Mouse (Mus musculus): ENCODE measurements around the gene Samd4b. TPM values are rescaled to one million over a fixed set of nuclear protein-coding genes. Genes with fewer than 3 reads are reported as not detected.

The Samd4b gene
- polyA plus RNA-seq (2014; fragmentation: Illumina TruSeq; extraction: RNeasy Lipid Tissue Mini Kit (QIAGEN cat#74804)) = 23.7 TPM

DNA sequence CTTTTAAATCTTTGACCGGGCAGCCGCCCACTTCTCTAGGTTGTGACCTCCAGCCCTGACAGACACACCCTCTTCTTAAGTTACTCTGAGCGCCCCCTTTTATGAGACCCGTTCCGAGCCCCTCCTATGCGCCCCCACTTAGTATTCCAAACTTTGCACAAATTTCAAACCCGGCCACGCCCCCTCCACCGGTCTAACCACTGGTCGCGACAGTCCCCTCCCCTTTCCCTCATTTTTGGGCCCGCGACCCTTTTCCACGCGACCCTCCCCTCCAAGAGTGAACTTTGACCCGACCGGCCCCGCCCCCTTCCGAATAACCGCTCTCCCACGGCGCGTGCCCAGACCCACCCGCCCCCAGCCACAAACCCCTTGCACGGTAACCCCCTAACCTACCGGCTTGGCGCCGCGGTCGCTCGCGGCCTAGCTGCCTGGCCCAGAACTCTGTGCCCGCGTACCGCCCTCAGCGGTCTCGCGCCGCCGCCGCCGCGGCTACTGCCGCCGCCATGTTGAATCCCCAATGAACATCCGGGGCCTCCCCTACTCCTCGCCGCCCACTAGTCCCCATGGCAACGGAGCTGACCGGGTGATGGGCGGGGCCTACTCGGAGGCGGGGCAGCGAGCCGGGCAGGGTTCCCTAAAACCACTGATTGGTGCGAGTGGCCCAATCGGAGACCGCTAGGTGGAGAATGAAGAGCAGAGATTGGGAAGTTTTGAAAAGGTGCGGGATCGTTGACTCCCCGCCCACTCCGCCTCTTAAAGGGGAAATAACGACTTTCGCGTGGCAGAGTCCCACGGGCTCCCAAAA, at the start of gene Samd4b, which contains the start of gene Pak4:
Gene Samd4b (minus strand): TSS at position 503 of the 805 bp plus-strand sequence.
Gene Pak4 (minus strand): TSS at position 544 of the 805 bp plus-strand sequence.

DNA sequence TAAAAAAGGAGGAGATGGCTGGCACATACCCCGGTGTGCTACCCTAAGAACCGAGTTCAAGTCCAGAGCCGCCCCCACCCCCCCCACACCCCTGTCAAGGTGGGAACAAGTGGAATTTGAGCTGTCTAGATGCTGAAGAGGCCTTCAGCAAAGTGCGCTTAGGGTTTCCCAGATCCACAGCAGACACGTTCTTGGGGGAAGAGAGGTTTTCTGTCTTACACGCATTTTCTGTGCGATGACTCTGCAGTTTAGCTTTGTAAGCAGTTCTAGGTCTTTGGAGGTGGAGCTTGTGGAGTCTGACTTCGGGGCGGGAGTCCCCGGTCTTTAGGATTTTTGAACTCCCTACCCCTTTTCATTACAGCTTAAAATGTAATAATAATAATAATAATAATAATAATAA, 33.1 kb upstream of the Samd4b start, which contains the start of gene Acp7:
Gene Acp7 (minus strand): TSS at position 260 of the 400 bp plus-strand sequence.

DNA sequence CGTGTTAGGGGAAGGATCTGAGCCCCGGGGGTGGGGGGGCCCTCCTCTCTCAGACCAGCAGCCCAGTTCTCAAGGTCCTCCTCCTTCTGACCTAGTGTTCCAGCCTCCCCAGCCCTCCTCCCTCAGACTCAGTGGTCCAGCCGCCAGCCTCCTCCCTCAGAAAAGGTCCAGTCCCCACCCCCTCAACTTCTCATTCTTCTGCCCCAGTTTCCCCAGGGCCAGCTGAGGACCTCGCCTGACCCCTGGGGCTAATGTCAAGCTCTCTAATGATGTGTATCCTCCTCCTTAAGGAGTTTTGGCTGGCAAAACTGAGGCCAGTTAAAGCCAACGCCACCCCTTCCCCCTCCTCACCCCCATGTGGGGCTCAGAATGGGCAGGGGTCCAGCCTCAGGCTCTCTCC, 50.8 kb downstream of the Samd4b start, which contains the start of gene Nccrp1:
Gene Nccrp1 (minus strand): TSS at position 101 of the 400 bp plus-strand sequence.

DNA sequence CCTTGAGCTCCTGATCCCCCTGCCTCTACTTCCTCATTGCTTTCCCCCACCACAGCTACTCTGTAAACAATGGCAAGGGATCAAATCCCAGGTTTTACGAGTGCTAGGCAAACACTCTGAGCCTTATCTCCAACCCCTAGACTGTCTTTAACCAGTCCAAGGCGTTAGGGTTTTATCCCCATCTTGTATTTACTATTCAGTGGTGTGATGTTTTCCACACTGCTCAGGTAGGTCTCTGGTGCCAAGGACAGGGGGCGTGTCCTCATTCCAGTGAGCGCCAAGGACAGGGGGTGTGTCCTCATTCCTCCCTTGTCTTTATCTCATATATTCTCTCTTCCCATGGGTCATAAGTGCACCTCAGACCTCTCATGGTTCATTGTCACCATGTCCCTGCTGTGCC, 57.4 kb downstream of the Samd4b start, which contains the start of gene Sycn:
Gene Sycn (plus strand): TSS at position 360 of the 400 bp plus-strand sequence.

DNA sequence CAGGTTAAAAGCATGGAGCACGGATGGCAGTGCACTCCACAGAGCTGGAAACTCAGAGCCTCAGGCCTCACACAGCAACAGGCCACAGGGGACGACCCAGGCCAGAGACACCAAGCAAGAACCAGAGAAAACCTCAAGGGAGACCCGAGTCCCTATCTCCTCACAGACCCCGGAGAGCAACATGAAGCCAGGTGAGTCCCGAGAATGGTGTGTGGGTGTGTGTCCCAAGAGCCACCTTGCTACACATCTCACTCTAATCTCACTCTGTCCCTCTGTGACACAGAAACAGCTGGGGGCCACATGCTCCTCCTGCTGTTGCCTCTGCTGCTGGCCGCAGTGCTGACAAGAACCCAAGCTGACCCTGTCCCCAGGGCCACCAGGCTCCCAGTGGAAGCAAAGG, 75.4 kb downstream of the Samd4b start, which contains the start of gene Ifnl3:
Gene Ifnl3 (plus strand): TSS at position 301 of the 400 bp plus-strand sequence.

DNA sequence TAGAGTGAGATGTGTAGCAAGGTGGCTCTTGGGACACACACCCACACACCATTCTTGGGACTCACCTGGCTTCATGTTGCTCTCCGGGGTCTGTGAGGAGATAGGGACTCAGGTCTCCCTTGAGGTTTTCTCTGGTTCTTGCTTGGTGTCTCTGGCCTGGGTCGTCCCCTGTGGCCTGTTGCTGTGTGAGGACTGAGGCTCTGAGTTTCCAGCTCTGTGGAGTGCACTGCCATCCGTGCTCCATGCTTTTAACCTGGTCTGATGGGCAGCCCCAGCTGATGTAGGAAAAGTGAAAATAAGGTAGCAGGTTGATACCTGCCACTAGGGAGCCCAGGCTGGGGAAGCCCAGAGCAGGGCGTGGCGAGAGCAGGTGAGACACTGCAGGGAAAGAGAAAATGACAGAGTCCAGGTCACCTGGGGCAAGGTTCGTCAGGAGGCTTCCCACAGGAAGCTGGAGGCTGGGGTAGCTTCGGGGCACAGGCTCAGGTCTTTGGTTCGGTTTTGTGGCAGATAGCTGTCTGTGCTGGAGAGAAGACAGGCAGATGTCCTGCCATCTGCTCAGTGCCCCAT, 87.5 kb downstream of the Samd4b start, which contains the start of gene Ifnl2:
Gene Ifnl2 (minus strand): TSS at position 51 of the 570 bp plus-strand sequence.

DNA sequence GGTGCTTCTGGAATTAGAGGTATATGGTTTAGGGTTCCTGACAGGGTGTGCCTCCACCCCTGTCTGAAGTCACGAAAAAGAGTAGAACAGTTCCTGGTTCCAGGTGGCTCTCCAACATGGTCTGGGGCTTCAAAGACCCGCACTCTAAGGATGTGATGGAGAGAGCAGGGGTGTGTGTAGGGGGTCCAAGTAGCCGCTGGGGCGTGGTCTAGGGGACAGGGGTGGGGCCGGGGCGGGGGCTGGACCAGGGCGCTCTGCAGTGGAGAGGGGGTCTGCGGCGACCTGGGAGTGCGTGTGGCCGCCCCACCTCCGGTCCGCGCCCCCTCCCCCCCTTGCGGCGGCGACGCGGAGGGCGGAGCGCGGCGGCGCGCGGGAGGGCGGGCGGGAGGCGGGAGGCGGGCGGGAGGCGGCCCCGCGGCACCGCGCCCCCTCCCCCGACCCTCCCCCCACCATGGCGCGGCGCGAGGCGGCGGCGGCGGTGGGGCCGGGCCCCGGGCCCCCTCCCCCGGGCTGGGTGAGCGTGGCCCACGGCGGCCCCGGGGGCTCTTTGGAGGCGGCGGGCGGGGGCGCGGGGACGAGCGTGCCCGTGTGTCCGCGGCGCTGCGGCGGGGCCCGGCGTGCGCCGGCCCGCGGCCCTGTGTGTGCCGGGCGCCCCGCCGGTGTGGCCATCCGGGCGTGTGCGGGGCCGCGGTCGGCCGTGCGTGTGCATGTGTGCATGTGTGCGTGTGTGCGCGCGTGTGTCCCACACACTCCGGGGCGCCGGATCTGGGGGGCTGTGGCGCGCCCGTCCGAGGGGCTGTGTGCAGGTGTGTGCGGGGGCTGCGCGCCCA, 146.2 kb downstream of the Samd4b start, which contains the start of gene Lrfn1:
Gene Lrfn1 (plus strand): TSS at position 450 of the 830 bp plus-strand sequence.

DNA sequence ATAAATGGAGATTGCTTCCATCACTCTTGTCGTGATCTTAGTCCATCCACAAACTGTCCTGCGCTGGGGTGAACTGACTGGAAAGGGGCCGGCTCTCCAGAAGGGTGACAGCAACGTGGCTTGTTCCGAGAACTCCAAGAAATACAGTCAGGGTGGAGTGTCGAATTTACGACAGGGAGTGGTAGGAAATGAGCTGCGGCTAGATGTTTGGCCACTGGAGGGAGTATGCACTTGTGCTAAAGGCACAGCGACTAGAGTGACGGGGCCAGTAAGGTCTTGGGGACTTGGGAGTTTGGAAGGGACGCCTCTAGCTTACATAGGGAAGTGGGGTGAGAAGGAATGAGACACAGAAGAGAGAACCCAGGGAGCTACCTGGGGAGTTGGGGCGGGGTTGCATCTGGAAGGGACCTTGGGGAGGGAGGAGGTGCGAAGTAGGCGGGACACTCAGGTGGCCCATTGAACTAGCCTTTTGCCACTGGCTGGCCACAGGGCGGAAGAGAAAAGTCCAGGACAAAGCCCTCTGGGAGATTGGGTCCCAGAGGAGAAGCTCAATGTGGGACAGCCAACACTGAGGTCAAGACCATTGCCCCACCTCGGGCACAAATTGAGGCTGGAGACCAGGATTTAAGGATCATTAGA, 160.9 kb downstream of the Samd4b start, which contains the start of gene Gmfg:
Gene Gmfg (plus strand): TSS at position 516 of the 639 bp plus-strand sequence.

DNA sequence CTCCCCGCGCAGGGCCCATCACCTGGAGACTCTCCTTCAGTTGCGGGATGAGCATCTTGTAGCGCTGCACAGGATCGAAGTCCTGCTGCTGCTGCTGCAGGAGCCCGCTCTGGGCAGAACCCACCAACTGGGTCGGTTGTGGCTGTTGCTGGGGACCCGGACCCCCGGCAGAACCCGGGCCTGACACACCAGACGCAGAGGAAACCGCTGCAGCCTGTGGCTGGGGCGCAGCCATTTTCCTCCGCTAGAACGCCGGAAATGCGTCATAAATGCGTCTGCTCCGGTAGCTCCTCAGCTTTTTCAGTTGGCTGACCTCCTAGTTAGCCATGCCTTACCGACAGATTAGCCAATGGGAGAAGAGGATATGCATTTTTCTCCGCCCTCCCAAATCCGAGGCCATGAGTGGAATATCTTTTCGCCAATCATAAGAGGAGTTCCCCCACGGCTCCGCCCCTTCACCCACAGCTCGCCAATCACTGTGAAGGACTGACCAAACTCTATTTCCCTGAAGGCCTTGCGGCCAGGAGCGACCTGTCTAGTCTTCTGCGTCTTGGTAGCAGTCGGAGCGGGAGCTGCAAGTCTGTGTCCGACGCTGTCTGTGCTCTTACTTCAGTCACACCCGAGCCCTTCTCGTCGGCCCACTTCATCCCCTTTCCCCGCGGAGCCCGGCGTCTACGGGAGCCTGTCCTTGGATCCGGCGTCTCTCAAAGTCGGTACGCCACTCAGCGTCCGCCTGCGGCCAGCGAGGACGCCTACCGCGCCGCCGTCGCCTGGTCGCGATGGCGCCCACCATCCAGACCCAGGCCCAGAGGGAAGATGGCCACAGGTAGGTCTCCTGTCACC, 205.3 kb downstream of the Samd4b start, which contains the start of the genes Med29 and Paf1:
Gene Med29 (minus strand): TSS at position 280 of the 843 bp plus-strand sequence.
Gene Paf1 (plus strand): TSS at position 523 of the 843 bp plus-strand sequence.

DNA sequence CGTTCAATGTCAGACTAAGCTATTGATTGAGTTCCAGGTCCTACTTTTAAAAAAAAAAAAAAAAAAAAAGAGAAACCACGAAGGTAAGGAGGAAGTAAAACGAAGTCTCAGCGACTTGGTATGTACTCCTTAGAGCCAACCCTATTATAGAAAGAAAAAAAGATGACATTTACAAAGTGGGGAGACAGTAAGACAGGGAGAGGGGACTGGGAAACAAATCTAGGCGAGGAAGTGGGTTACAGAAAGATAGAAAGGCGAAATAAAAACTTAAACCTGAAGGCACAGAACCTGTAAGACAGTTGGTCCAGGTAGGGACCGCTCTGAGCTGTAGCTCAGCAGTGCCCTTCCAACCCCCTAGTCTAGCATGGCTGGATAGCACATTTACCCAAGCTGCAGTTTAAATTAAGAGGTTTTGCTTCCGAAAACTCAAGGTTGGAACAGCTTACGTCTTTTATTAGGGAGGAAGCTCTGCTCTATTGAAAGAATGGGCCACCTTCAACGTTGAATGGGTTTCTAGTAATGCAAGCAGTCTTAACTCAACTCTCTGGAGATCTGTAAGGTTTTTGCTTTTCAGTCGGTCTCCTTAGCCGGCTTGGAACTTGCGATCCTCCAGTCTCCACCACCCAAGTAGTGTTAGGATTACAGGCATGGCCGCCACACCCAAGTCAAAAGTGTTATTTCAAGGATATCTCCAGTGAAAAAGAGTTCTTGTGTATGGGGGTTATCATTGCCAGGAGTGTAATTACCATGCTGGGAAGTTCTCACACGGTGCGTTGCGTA, 217.5 kb downstream of the Samd4b start, which contains the start of gene Zfp36:
Gene Zfp36 (minus strand): TSS at position 17 of the 780 bp plus-strand sequence.

DNA sequence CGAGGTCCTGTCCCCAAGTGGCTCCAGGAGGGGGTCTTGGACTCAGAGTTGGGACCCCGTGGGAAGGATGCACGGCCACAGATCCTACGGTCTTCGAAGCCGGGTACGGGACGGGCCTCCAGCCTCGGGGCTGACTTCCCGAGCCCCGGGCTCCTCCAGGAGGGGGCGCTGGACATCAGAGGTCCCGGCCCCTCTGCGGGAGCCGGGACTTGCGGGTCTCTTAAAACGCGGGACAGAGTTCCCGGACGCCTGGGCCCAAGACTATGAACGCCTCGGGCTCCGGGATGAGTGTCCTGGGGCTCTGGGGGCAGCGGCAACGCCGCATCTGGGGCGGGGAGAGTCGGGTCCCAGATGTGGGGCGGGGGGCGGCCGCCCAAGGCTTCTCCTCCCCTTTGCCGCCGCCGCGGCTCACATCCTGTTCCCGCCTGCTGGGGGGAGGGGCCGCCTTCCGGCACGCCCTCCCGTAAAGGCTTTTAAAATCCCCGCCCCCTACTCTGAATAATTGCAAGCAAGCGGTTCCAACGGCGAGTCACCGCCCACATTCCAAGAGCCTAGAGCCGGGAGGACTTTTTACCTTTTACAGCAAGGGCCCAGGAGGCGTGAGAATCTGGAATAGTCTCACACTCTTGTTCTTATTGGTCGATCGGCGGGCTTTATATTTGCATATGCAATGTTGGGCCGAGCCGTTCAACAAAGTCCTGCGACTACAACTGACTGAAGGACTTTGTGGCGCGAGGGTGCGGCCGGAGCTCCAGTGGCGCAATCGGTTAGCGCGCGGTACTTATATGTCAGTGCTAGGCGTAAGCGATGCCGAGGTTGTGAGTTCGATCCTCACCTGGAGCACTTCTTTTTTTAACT, 225.5 kb downstream of the Samd4b start, which contains the start of gene Plekhg2:
Gene Plekhg2 (minus strand): TSS at position 349 of the 858 bp plus-strand sequence.

DNA sequence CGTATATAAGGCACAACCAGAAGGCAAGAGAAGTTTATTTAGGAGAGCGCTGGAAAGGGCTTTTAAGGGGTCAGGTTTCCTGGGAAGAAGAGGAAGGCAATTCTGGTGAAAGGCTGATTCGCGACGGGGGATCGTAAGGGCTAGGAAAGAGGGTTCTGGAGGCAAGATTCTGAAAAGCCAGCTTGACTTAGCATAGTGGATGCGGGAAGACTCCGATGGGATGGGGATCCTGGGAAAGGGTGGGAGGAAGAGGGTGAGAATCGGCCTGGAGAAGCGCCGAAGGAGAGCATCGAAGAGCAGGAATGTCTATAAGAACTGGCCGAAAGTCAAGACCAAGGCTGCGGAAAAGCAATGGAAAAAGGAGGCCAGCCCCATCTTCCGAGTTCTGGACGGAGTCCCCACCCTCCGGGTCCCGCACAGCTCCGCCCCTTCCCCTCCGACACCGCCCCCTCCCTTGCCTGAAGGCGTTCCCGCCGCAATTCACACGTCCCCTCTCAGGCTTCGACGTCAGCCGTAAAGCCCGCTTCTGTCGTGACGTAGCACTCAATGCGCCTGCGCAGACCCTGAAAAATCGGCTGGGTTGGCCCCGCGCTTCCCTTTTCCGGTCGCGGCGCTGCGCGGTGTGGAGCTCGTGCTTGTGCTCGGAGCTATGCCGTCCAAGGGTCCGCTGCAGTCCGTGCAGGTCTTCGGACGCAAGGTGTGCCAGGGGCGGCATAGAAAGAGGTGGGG, 247.6 kb downstream of the Samd4b start, which contains the start of gene Rps16:
Gene Rps16 (plus strand): TSS at position 498 of the 729 bp plus-strand sequence.

Other genes with a start within 250 kb of the Samd4b start
- 321 TPM for gene Rps16, start 247.5 kb downstream of the Samd4b start, polyA plus RNA-seq (2014; fragmentation: Illumina TruSeq; extraction: RNeasy Lipid Tissue Mini Kit (QIAGEN cat#74804))
- 1.9 TPM for gene Plekhg2, start 225.5 kb downstream of the Samd4b start, polyA plus RNA-seq (2014; fragmentation: Illumina TruSeq; extraction: RNeasy Lipid Tissue Mini Kit (QIAGEN cat#74804))
- gene Zfp36, start 217.9 kb downstream of the Samd4b start, polyA plus RNA-seq (2014; fragmentation: Illumina TruSeq; extraction: RNeasy Lipid Tissue Mini Kit (QIAGEN cat#74804)) = 10.9 TPM
- gene Med29, start 205.4 kb downstream of the Samd4b start, polyA plus RNA-seq (2014; fragmentation: Illumina TruSeq; extraction: RNeasy Lipid Tissue Mini Kit (QIAGEN cat#74804)) = 2.1 TPM
- 50.9 TPM for gene Paf1, start 205.2 kb downstream of the Samd4b start, polyA plus RNA-seq (2014; fragmentation: Illumina TruSeq; extraction: RNeasy Lipid Tissue Mini Kit (QIAGEN cat#74804))
- gene Gmfg, start 160.7 kb downstream of the Samd4b start, polyA plus RNA-seq (2014; fragmentation: Illumina TruSeq; extraction: RNeasy Lipid Tissue Mini Kit (QIAGEN cat#74804)) = 2.7 TPM
- gene Lrfn1, start 146.2 kb downstream of the Samd4b start, polyA plus RNA-seq (2014; fragmentation: Illumina TruSeq; extraction: RNeasy Lipid Tissue Mini Kit (QIAGEN cat#74804)) = 0.80 TPM
- not detected for gene Ifnl2, start 87.7 kb downstream of the Samd4b start, polyA plus RNA-seq (2014; fragmentation: Illumina TruSeq; extraction: RNeasy Lipid Tissue Mini Kit (QIAGEN cat#74804))
- not detected for gene Ifnl3, start 75.3 kb downstream of the Samd4b start, polyA plus RNA-seq (2014; fragmentation: Illumina TruSeq; extraction: RNeasy Lipid Tissue Mini Kit (QIAGEN cat#74804))
- gene Sycn, start 57.3 kb downstream of the Samd4b start, polyA plus RNA-seq (2014; fragmentation: Illumina TruSeq; extraction: RNeasy Lipid Tissue Mini Kit (QIAGEN cat#74804)) = not detected
- gene Nccrp1, start 50.9 kb downstream of the Samd4b start, polyA plus RNA-seq (2014; fragmentation: Illumina TruSeq; extraction: RNeasy Lipid Tissue Mini Kit (QIAGEN cat#74804)) = not detected
- gene Pak4, start within 50 bp of the Samd4b start, polyA plus RNA-seq (2014; fragmentation: Illumina TruSeq; extraction: RNeasy Lipid Tissue Mini Kit (QIAGEN cat#74804)) = 0.94 TPM
- gene Acp7, start 33.2 kb upstream of the Samd4b start, polyA plus RNA-seq (2014; fragmentation: Illumina TruSeq; extraction: RNeasy Lipid Tissue Mini Kit (QIAGEN cat#74804)) = not detected
- 0.51 TPM for gene Fbxo27, start 94.7 kb upstream of the Samd4b start, polyA plus RNA-seq (2014; fragmentation: Illumina TruSeq; extraction: RNeasy Lipid Tissue Mini Kit (QIAGEN cat#74804))
- gene Fbxo17, start 118.7 kb upstream of the Samd4b start, polyA plus RNA-seq (2014; fragmentation: Illumina TruSeq; extraction: RNeasy Lipid Tissue Mini Kit (QIAGEN cat#74804)) = 1.2 TPM
- gene Mrps12, start 143.7 kb upstream of the Samd4b start, polyA plus RNA-seq (2014; fragmentation: Illumina TruSeq; extraction: RNeasy Lipid Tissue Mini Kit (QIAGEN cat#74804)) = 19.0 TPM
- not detected for gene Sars2, start 143.8 kb upstream of the Samd4b start, polyA plus RNA-seq (2014; fragmentation: Illumina TruSeq; extraction: RNeasy Lipid Tissue Mini Kit (QIAGEN cat#74804))
- gene Ccer2, start 158.0 kb upstream of the Samd4b start, polyA plus RNA-seq (2014; fragmentation: Illumina TruSeq; extraction: RNeasy Lipid Tissue Mini Kit (QIAGEN cat#74804)) = not detected
- 15.0 TPM for gene Sirt2, start 168.6 kb upstream of the Samd4b start, polyA plus RNA-seq (2014; fragmentation: Illumina TruSeq; extraction: RNeasy Lipid Tissue Mini Kit (QIAGEN cat#74804))
- not detected for gene Nfkbib, start 169.4 kb upstream of the Samd4b start, polyA plus RNA-seq (2014; fragmentation: Illumina TruSeq; extraction: RNeasy Lipid Tissue Mini Kit (QIAGEN cat#74804))
- 1.2 TPM for gene Rinl, start 190.8 kb upstream of the Samd4b start, polyA plus RNA-seq (2014; fragmentation: Illumina TruSeq; extraction: RNeasy Lipid Tissue Mini Kit (QIAGEN cat#74804))
- gene Hnrnpl, start 210.4 kb upstream of the Samd4b start, polyA plus RNA-seq (2014; fragmentation: Illumina TruSeq; extraction: RNeasy Lipid Tissue Mini Kit (QIAGEN cat#74804)) = 395 TPM
- gene Ech1, start 227.1 kb upstream of the Samd4b start, polyA plus RNA-seq (2014; fragmentation: Illumina TruSeq; extraction: RNeasy Lipid Tissue Mini Kit (QIAGEN cat#74804)) = 9.2 TPM
- not detected for gene Lgals4, start 235.7 kb upstream of the Samd4b start, polyA plus RNA-seq (2014; fragmentation: Illumina TruSeq; extraction: RNeasy Lipid Tissue Mini Kit (QIAGEN cat#74804))

Data from ovary, adult 10 weeks (tissue).